Mouse (Mus musculus): ENCODE measurements around the gene Tbx19. TPM values are rescaled to one million over a fixed set of nuclear protein-coding genes. Genes with fewer than 3 reads are reported as not detected.

Tbx19 gene
- polyA plus RNA-seq, 2 experiments = 0.04 to 0.13 TPM

DNA sequence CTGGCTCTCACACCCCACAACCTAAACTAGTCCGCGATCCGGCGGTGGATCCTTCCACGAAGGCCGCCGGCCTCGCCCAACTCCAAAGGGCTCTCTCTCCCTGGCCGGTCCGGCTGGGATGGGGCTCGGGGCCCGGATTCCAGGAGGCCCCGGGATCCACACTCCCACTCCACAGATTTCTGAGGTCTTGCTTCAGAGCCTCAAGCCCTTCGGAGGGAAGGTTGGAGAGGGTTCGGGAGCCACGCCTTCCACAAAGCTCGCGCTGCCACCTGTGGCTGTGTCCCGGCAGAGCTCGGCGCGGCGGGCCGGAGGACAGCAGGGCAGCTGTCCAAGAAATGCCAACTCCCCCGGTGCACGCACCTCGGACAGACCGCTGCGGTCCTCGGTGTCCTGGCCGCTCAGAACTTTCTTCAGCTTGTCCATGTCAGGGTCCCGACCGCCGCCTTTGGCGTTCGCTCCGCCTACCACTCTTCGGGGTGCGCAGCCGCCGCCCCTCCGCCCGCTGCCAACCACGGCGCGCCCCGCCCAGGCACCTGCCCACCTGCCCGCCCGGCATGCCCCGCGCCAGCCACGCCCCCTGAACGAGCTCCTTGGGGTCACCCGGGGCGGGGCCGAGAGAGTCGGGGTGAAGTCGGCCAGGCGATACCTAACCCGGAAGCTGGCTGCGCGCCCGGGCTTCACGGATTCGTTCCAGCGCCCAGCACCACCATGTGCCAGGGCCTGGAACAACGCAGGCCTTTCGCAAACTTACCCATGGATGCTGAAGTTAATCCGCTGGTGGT is 33.5 kb upstream of the Tbx19 start, which contains the start of gene Sft2d2:
TSS of gene Sft2d2 (minus strand) at position 559 of the 782 bp plus-strand sequence.
- H3K27ac ChIP-seq = peak within 1 kb of the TSS; percentile 42
- H3K27me3 ChIP-seq (ENCODE audit: control insufficient read depth, insufficient read depth, low read length) = no peaks in the 10 kb centered on the region
- WGBS (ENCODE audit: insufficient replicate concordance) = under 1% methylated on average over 69 of the region's 69 CpGs
- H3K9me3 ChIP-seq (ENCODE audit: control insufficient read depth, low read length) = no peaks in the 10 kb centered on the region
- peak within 1 kb of the TSS; percentile 96 for H3K4me2 ChIP-seq (ENCODE audit: low read depth)
- TF ChIP-seq CTCF (IDR thresholded peaks at IDR 0.05; ENCODE audit: low read depth) (peak; percentile 37), EP300 (IDR thresholded peaks at IDR 0.05; ENCODE audit: low read depth) (no peak)
- ATAC-seq (ENCODE audit: insufficient read depth) = peak; percentile 98
- DNase-seq (ENCODE audit: low read depth in 3 of 3, low spot score in 3 of 3) = peak; percentile 81 to 91 (median 84)
- H3K4me1 ChIP-seq (replicated peaks; ENCODE audit: control insufficient read depth in 2 of 2, insufficient read depth in 2 of 2, low read length in 1 of 2) = peaks cover 12 to 22% of the 10 kb centered on the region in 2 experiments
- no peaks in the 10 kb centered on the region for H3K36me3 ChIP-seq (replicated peaks; ENCODE audit: control insufficient read depth, insufficient read depth, low read depth)
- H3K4me3 ChIP-seq (ENCODE audit: insufficient read depth in 1 of 2, low read depth in 2 of 2, low read length in 2 of 2) = peak within 1 kb of the TSS; percentile 57 to 82
- peak within 1 kb of the TSS; percentile 72 for H3K9ac ChIP-seq (replicated peaks)

DNA sequence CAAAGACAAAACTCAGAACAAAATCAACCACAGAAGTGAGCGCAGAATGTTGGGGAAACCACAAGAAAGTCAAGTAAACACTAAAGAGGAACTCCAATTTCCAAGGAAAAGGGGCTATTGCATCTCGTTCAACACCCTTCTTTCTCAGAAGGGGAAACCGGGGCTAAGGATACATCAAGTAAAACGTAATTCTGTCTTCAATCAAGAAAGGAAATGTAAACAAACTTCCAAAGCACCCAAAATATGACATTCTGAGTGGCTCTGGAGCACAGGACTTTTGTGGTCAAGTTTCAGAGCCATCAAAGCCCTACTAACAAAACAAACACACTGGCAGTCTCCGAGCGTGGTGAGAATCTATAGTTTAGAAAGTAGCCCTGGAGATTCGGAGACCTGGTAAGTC is 32.9 kb upstream of the Tbx19 start:
- DNase-seq (ENCODE audit: low read depth in 3 of 3, low spot score in 3 of 3) = no peak
- TF ChIP-seq EP300 (IDR thresholded peaks at IDR 0.05; ENCODE audit: low read depth) = no peak
- TF ChIP-seq CTCF (IDR thresholded peaks at IDR 0.05; ENCODE audit: low read depth) = no peak
- Histone ChIP-seq H3K4me3 (ENCODE audit: insufficient read depth in 1 of 2, low read depth in 2 of 2, low read length in 2 of 2) (peak overlapping the region; percentile 57 to 82), H3K9me3 (ENCODE audit: control insufficient read depth, low read length) (no peaks in the 10 kb centered on the region), H3K9ac (replicated peaks) (peak overlapping the region; percentile 72), H3K4me1 (replicated peaks; ENCODE audit: control insufficient read depth in 2 of 2, insufficient read depth in 2 of 2, low read length in 1 of 2) (peaks cover 12 to 22% of the 10 kb centered on the region in 2 experiments), H3K27me3 (ENCODE audit: control insufficient read depth, insufficient read depth, low read length) (no peaks in the 10 kb centered on the region), H3K27ac (peak overlapping the region; percentile 6), H3K4me2 (ENCODE audit: low read depth) (peak overlapping the region; percentile 96), H3K36me3 (replicated peaks; ENCODE audit: control insufficient read depth, insufficient read depth, low read depth) (no peaks in the 10 kb centered on the region)
- WGBS (ENCODE audit: insufficient replicate concordance) = 1% methylated on average over 7 of the region's 7 CpGs
- ATAC-seq (ENCODE audit: insufficient read depth) = no peak

DNA sequence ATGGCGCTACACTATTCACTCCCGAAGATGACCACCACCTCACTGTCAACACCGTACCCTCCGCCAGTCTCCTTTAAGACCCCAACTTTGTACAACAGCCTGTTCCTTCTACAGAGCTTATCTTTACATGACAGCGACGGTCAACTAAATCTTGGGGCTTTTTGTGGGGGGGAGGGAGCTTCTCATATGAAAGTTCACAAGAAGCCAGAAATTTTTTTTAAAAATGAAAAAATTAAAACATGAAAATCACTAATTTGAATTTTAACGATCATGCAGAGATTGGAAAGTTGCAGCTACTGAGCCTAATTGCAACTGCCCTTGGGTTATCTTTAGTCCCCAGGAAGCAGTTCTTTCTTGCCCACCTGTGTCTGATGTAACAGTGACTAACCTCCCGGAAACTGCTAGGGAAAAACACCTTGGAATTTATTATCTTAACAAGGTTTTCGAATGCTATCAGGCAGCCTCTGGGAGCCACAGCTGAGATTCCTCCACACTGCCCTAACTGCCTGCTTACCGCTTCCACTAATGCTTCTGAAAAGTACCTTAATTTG is 32.2 kb upstream of the Tbx19 start:
- DNase-seq (ENCODE audit: low read depth in 3 of 3, low spot score in 3 of 3) = no peak
- no peak for ATAC-seq (ENCODE audit: insufficient read depth)

DNA sequence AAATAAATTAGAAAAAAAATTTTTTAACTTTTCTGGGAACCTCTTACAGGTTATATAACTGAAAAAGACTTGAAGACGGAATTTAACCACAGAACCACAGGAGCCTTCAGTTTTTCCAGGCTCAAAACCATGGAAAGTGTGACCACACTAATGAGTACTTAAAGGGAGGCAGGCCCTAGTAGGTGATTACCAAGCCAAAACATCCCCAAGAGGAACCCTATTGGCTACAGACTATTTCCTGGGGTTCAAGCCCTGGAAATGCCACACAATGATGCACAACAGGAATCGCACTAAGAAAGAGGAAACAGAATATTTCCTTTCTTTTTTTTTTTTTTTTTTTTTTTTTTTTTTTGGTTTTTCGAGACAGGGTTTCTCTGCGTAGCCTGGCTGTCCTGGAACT is 31.5 kb upstream of the Tbx19 start:
- Histone ChIP-seq H3K4me3 (ENCODE audit: insufficient read depth in 1 of 2, low read depth in 2 of 2, low read length in 2 of 2) (no peak overlapping the region), H3K4me1 (replicated peaks; ENCODE audit: control insufficient read depth in 2 of 2, insufficient read depth in 2 of 2, low read length in 1 of 2) (peaks cover 12 to 22% of the 10 kb centered on the region in 2 experiments), H3K9ac (replicated peaks) (no peak overlapping the region), H3K9me3 (ENCODE audit: control insufficient read depth, low read length) (no peaks in the 10 kb centered on the region), H3K4me2 (ENCODE audit: low read depth) (no peak overlapping the region), H3K27ac (no peak overlapping the region), H3K36me3 (replicated peaks; ENCODE audit: control insufficient read depth, insufficient read depth, low read depth) (no peaks in the 10 kb centered on the region), H3K27me3 (ENCODE audit: control insufficient read depth, insufficient read depth, low read length) (no peaks in the 10 kb centered on the region)
- TF ChIP-seq CTCF (IDR thresholded peaks at IDR 0.05; ENCODE audit: low read depth) (no peak), EP300 (IDR thresholded peaks at IDR 0.05; ENCODE audit: low read depth) (no peak)
- ATAC-seq (ENCODE audit: insufficient read depth) (no peak), DNase-seq (ENCODE audit: low read depth in 3 of 3, low spot score in 3 of 3) (no peak)
- 25% methylated on average over 4 of the region's 4 CpGs for WGBS (ENCODE audit: insufficient replicate concordance)

More for the DNA sequence above, 32.2 kb upstream of the Tbx19 start:
- H3K36me3 ChIP-seq (replicated peaks; ENCODE audit: control insufficient read depth, insufficient read depth, low read depth) = no peaks in the 10 kb centered on the region
- H3K4me2 ChIP-seq (ENCODE audit: low read depth) = peak overlapping the region; percentile 96
- no peaks in the 10 kb centered on the region for H3K27me3 ChIP-seq (ENCODE audit: control insufficient read depth, insufficient read depth, low read length)
- H3K4me3 ChIP-seq (ENCODE audit: insufficient read depth in 1 of 2, low read depth in 2 of 2, low read length in 2 of 2) = peak overlapping the region; percentile 10 to 82; a peak in 3 of 4 replicates
- H3K27ac ChIP-seq = no peak overlapping the region
- TF ChIP-seq CTCF (IDR thresholded peaks at IDR 0.05; ENCODE audit: low read depth) (no peak), EP300 (IDR thresholded peaks at IDR 0.05; ENCODE audit: low read depth) (no peak; the same call in 1 of the 2 replicates)
- 12% methylated on average over 10 of the region's 10 CpGs for WGBS (ENCODE audit: insufficient replicate concordance)
- peaks cover 12 to 22% of the 10 kb centered on the region in 2 experiments for H3K4me1 ChIP-seq (replicated peaks; ENCODE audit: control insufficient read depth in 2 of 2, insufficient read depth in 2 of 2, low read length in 1 of 2)
- no peaks in the 10 kb centered on the region for H3K9me3 ChIP-seq (ENCODE audit: control insufficient read depth, low read length)
- no peak overlapping the region for H3K9ac ChIP-seq (replicated peaks)

DNA sequence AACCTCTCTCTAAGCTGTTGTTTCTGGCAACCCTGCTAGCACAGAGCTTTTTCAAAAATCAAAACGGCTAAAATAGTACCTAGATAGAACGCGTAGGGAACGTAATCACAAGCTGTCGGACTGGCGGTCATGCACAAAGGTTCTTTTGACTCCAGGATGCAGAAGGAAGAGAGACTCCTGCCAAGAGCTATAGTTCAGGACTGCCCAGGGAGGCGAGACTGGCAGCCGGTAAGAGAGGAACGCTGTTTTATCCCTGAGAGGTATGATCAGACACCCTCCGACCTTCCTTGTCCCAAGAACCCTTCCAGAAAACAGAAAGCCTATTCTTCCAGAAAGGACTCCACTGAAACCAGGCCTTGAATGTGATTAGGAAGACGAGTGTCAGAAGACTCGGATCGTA is 31.0 kb upstream of the Tbx19 start:
- TF ChIP-seq CTCF (IDR thresholded peaks at IDR 0.05; ENCODE audit: low read depth) (no peak), EP300 (IDR thresholded peaks at IDR 0.05; ENCODE audit: low read depth) (no peak)
- H3K9ac ChIP-seq (replicated peaks) = no peak overlapping the region
- H3K4me1 ChIP-seq (replicated peaks; ENCODE audit: control insufficient read depth in 2 of 2, insufficient read depth in 2 of 2, low read length in 1 of 2) = peaks cover 12 to 22% of the 10 kb centered on the region in 2 experiments
- ATAC-seq (ENCODE audit: insufficient read depth) = no peak
- no peaks in the 10 kb centered on the region for H3K36me3 ChIP-seq (replicated peaks; ENCODE audit: control insufficient read depth, insufficient read depth, low read depth)
- H3K27me3 ChIP-seq (ENCODE audit: control insufficient read depth, insufficient read depth, low read length) = no peaks in the 10 kb centered on the region
- H3K4me3 ChIP-seq (ENCODE audit: insufficient read depth in 1 of 2, low read depth in 2 of 2, low read length in 2 of 2) = no peak overlapping the region
- H3K4me2 ChIP-seq (ENCODE audit: low read depth) = no peak overlapping the region
- no peak for DNase-seq (ENCODE audit: low read depth in 3 of 3, low spot score in 3 of 3)
- no peak overlapping the region for H3K27ac ChIP-seq
- no peaks in the 10 kb centered on the region for H3K9me3 ChIP-seq (ENCODE audit: control insufficient read depth, low read length)
- WGBS (ENCODE audit: insufficient replicate concordance) = 77% methylated on average over 13 of the region's 13 CpGs

Measured in liver, embryonic 14.5 days (tissue).